Comparison of ENCODE assay signal across 13 mouse cellular contexts in the genomic region with DNA sequence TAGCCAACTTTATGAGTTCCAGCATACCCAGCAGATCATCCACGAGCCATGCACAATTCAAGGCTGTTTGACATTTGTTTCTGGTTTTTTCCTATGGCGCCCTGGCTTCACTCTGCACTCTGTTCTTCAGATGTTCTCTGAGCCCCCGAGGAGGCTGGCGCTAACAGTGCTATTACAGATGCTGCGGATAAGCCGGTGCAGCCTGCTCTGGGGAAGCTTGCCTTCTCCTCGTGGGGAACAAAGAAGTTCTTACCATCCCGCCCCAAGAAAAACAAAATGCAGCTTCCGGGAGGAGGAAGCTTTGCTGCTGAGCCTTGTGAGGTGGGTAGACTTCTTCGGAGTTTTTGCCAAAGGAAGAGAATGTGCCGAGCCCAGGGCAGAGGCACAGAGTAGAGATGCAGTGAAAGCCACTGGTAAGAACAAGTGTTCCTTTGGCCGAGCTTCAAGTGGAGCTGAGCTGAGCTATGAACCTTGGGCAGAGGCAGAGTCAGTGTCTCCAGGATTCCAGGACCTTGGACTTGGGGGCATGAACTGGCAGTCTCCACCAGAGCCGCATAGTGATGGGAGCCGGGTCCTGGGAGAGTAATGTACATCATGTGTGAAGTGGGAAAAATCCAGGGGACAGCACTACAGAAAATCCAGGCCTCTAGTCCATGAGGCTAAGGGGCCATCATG.
DNase-seq lines count a peak whose midpoint lies in the region; ATAC-seq and TF ChIP-seq lines count a peak whose summit lies in the region.
"Had no signal": no experiment of that assay in that cellular context is flagged by ENCODE, and none has a peak within 500 bp of the region (broad histone marks: within the 10 kb centered on the region; RNA-seq: fewer than 3 reads in every experiment).

No protein-coding gene starts in this region.

- H3K9me3 ChIP-seq in forebrain, embryonic 14.5 days (replicated peaks; ENCODE audit: control insufficient read depth, low read length): no peaks in the 10 kb centered on the region
- H3K9me3 ChIP-seq: lung, embryonic 15.5 days had no signal

- no peaks in the 10 kb centered on the region for H3K4me1 ChIP-seq in testis, adult 2 months (ENCODE audit: control insufficient read depth, insufficient read depth, low read length)
- H3K4me1 ChIP-seq in forebrain, embryonic 14.5 days (ENCODE audit: control insufficient read depth, insufficient read depth, low read length): 0 out of 2 replicates have a peak, but pooled peaks cover 3% of the 10 kb centered on the region

- 50% methylated on average over 14 of the region's 14 CpGs for WGBS in forebrain, embryonic 14.5 days

- H3K9ac ChIP-seq in forebrain, embryonic 14.5 days (ENCODE audit: low read length): no peak overlapping the region
- H3K9ac ChIP-seq: lung, embryonic 15.5 days had no signal

- no peaks in the 10 kb centered on the region for H3K27me3 ChIP-seq in testis, adult 2 months (ENCODE audit: control insufficient read depth, insufficient read depth, low read length)
- H3K27me3 ChIP-seq in forebrain, embryonic 14.5 days (replicated peaks; ENCODE audit: control insufficient read depth, insufficient read depth, low read length): no peaks in the 10 kb centered on the region
- H3K27me3 ChIP-seq: lung, embryonic 15.5 days had no signal

- 0 out of 2 replicates have a peak, but pooled peaks have one; percentile 18 for TF ChIP-seq POLR2A in testis, adult 2 months (IDR thresholded peaks at IDR 0.05; ENCODE audit: control insufficient read depth, low read depth, low read length)

- intact Hi-C loops in gastrocnemius, adult 2 months (cut with DNase I): loop anchor here (2.0 kb wide), 1 partner anchor 107 kb away; no protein-coding TSS in a partner anchor
- intact Hi-C loops in gastrocnemius, postnatal 36 days (cut with DNase I): no loop called here

- H3K36me3 ChIP-seq in testis, adult 2 months (ENCODE audit: control insufficient read depth, insufficient read depth, low read length): no peaks in the 10 kb centered on the region
- H3K36me3 ChIP-seq in forebrain, embryonic 14.5 days (ENCODE audit: control insufficient read depth, insufficient read depth, low read length): no peaks in the 10 kb centered on the region
- H3K36me3 ChIP-seq: lung, embryonic 15.5 days had no signal

- TF ChIP-seq CTCF in gastrocnemius, adult 2 months (IDR thresholded peaks at IDR 0.05): no peak
- TF ChIP-seq CTCF in testis, adult 2 months (IDR thresholded peaks at IDR 0.05; ENCODE audit: control insufficient read depth, insufficient read depth, insufficient replicate concordance, low read depth, low read length): no peak

- DNase-seq in gastrocnemius, adult 2 months: no peak
- no peak for DNase-seq in gastrocnemius, postnatal 36 days
- no peak for DNase-seq in testis, postnatal 14 days (ENCODE audit: low spot score)
- peak; percentile 82 to 92 for DNase-seq in kidney, postnatal 36 days
- no peak for DNase-seq in cerebellum, postnatal 25 days
- DNase-seq in ovary, postnatal 10 days (ENCODE audit: low spot score): no peak
- DNase-seq in forebrain, embryonic 14.5 days (ENCODE audit: low spot score): no peak
- DNase-seq: adrenal gland, adult 8-10 months; right cerebral cortex, postnatal 25 days had no signal

- peak overlapping the region; percentile 28; the same call in 1 of the 2 replicates for H3K27ac ChIP-seq in gastrocnemius, adult 2 months
- peak overlapping the region; percentile 60 for H3K27ac ChIP-seq in testis, adult 2 months (ENCODE audit: control insufficient read depth, insufficient read depth, low read depth, low read length)
- no peak overlapping the region for H3K27ac ChIP-seq in forebrain, embryonic 14.5 days (ENCODE audit: low read depth, low read length)
- H3K27ac ChIP-seq: lung, embryonic 15.5 days; stomach, postnatal 0 days had no signal

- no peak overlapping the region for H3K4me3 ChIP-seq in gastrocnemius, adult 2 months
- no peak overlapping the region for H3K4me3 ChIP-seq in testis, adult 2 months (ENCODE audit: control insufficient read depth, low read depth, low read length)
- no peak overlapping the region for H3K4me3 ChIP-seq in forebrain, embryonic 14.5 days (ENCODE audit: low read depth, low read length)
- H3K4me3 ChIP-seq: lung, embryonic 15.5 days had no signal

- no peak for ATAC-seq in forebrain, embryonic 14.5 days

- no peak overlapping the region for H3K4me2 ChIP-seq in forebrain, embryonic 14.5 days (ENCODE audit: low read length)
- H3K4me2 ChIP-seq: lung, embryonic 15.5 days; midbrain, embryonic 11.5 days had no signal

Comparison
In these comparisons a context has a peak if more than half of its experiments do, and no peak if none do; other contexts are left out.
1. DNase-seq: peak in kidney, postnatal 36 days (2 of 2); none in gastrocnemius, adult 2 months (single experiment), gastrocnemius, postnatal 36 days (0 of 2), testis, postnatal 14 days (single experiment), cerebellum, postnatal 25 days (0 of 2), ovary, postnatal 10 days (single experiment) and forebrain, embryonic 14.5 days (single experiment).